In genomic region chr4:130045609-130046008, GRCm38 (mm10) we compare ENCODE assay signal across 8 mouse cellular contexts. TPM values are rescaled to one million over a fixed set of nuclear protein-coding genes. Genes with fewer than 3 reads are reported as not detected.
DNase-seq lines count a peak whose midpoint lies in the region; ATAC-seq and TF ChIP-seq lines count a peak whose summit lies in the region.

No protein-coding gene starts in this region.

- 0 out of 2 replicates have a peak overlapping the region, but pooled peaks have one; percentile 0 for H3K4me2 ChIP-seq in heart, embryonic 11.5 days
- H3K4me2 ChIP-seq in limb, embryonic 11.5 days (ENCODE audit: low read depth, severe bottlenecking), result peak overlapping the region; percentile 11; the same call in 1 of the 2 replicates
- no peak overlapping the region for H3K4me2 ChIP-seq in forebrain, embryonic 15.5 days (replicated peaks)

- peak overlapping the region; percentile 1; the same call in 1 of the 2 replicates for H3K27ac ChIP-seq in heart, embryonic 11.5 days (ENCODE audit: low read depth, low read length)
- H3K27ac ChIP-seq in limb, embryonic 11.5 days (replicated peaks; ENCODE audit: low read depth, low read length), result peak overlapping the region; percentile 63
- H3K27ac ChIP-seq in cerebellum, adult 2 months (ENCODE audit: insufficient read depth, low read length), result no peak overlapping the region
- H3K27ac ChIP-seq in forebrain, embryonic 15.5 days (replicated peaks), result no peak overlapping the region; the same call in 1 of the 2 replicates

- ATAC-seq in heart, embryonic 11.5 days (replicated peaks; ENCODE audit: insufficient number of reproducible peaks, low FRiP score, low TSS enrichment), result no peak
- ATAC-seq in limb, embryonic 11.5 days (ENCODE audit: insufficient number of reproducible peaks, low FRiP score, low TSS enrichment, low read depth), result no peak
- ATAC-seq in forebrain, embryonic 15.5 days (replicated peaks), result no peak

- DNase-seq in B cell, adult 2 months, result peak; percentile 55 to 59
- DNase-seq in ZHBTc4 (ENCODE audit: low read depth, low spot score), result peak; percentile 42
- DNase-seq in limb, embryonic 11.5 days (ENCODE audit: low spot score), result peak; percentile 69
- peak; percentile 79 for DNase-seq in naive thymus-derived CD4-positive, alpha-beta T cell, adult 2 months (ENCODE audit: low read depth)
- DNase-seq in cerebellum, adult 2 months, result no peak
- DNase-seq in right cerebral cortex, postnatal 14 days, result no peak

- H3K27me3 ChIP-seq in heart, embryonic 11.5 days (ENCODE audit: control insufficient read depth, insufficient read depth, low read length), result 0 out of 2 replicates have a peak, but pooled peaks cover 3% of the 10 kb centered on the region
- H3K27me3 ChIP-seq in limb, embryonic 11.5 days (ENCODE audit: control insufficient read depth, insufficient read depth, low read length), result no peaks in the 10 kb centered on the region
- no peaks in the 10 kb centered on the region for H3K27me3 ChIP-seq in cerebellum, adult 2 months (ENCODE audit: control insufficient read depth, insufficient read depth, low read length)
- H3K27me3 ChIP-seq in forebrain, embryonic 15.5 days, result no peaks in the 10 kb centered on the region

- H3K9ac ChIP-seq in heart, embryonic 11.5 days (ENCODE audit: low read depth, low read length), result no peak overlapping the region
- H3K9ac ChIP-seq in limb, embryonic 11.5 days (ENCODE audit: low read length), result 0 out of 2 replicates have a peak overlapping the region, but pooled peaks have one; percentile 28
- H3K9ac ChIP-seq in forebrain, embryonic 15.5 days (replicated peaks), result no peak overlapping the region

- H3K36me3 ChIP-seq in heart, embryonic 11.5 days (ENCODE audit: control insufficient read depth, insufficient read depth, low read length), result no peaks in the 10 kb centered on the region
- no peaks in the 10 kb centered on the region for H3K36me3 ChIP-seq in limb, embryonic 11.5 days (ENCODE audit: control insufficient read depth, insufficient read depth, low read length)
- no peaks in the 10 kb centered on the region for H3K36me3 ChIP-seq in forebrain, embryonic 15.5 days

- peaks cover 30% of the 10 kb centered on the region for H3K4me1 ChIP-seq in heart, embryonic 11.5 days (ENCODE audit: control insufficient read depth, insufficient read depth, low read length)
- H3K4me1 ChIP-seq in limb, embryonic 11.5 days (ENCODE audit: control insufficient read depth, insufficient read depth, low read length), result peaks cover 45% of the 10 kb centered on the region
- H3K4me1 ChIP-seq in cerebellum, adult 2 months (ENCODE audit: control insufficient read depth, insufficient read depth, low read length), result 0 out of 2 replicates have a peak, but pooled peaks cover 10% of the 10 kb centered on the region
- H3K4me1 ChIP-seq in forebrain, embryonic 15.5 days, result peaks cover 35% of the 10 kb centered on the region

- WGBS in heart, embryonic 11.5 days (ENCODE audit: insufficient replicate concordance), result 11% methylated on average over 14 of the region's 14 CpGs
- WGBS in limb, embryonic 11.5 days, result 14% methylated on average over 14 of the region's 14 CpGs
- WGBS in cerebellum, adult 2 months, result 80% methylated on average over 14 of the region's 14 CpGs
- WGBS in forebrain, embryonic 15.5 days, result 26% methylated on average over 14 of the region's 14 CpGs

- TF ChIP-seq CTCF in cerebellum, adult 2 months (IDR thresholded peaks at IDR 0.05; ENCODE audit: borderline replicate concordance, insufficient read depth, low read depth, low read length), result no peak

- no peaks in the 10 kb centered on the region for H3K9me3 ChIP-seq in heart, embryonic 11.5 days (replicated peaks; ENCODE audit: control insufficient read depth, low read length)
- H3K9me3 ChIP-seq in limb, embryonic 11.5 days (ENCODE audit: control insufficient read depth, low read length), result no peaks in the 10 kb centered on the region
- H3K9me3 ChIP-seq in forebrain, embryonic 15.5 days, result no peaks in the 10 kb centered on the region

- H3K4me3 ChIP-seq in heart, embryonic 11.5 days (ENCODE audit: low read depth, low read length), result no peak overlapping the region
- no peak overlapping the region for H3K4me3 ChIP-seq in limb, embryonic 11.5 days (ENCODE audit: low read depth, low read length)
- H3K4me3 ChIP-seq in cerebellum, adult 2 months (replicated peaks; ENCODE audit: insufficient read depth, low read depth, low read length), result no peak overlapping the region
- no peak overlapping the region for H3K4me3 ChIP-seq in forebrain, embryonic 15.5 days

- TF ChIP-seq POLR2A in cerebellum, adult 2 months (IDR thresholded peaks at IDR 0.05; ENCODE audit: borderline replicate concordance, insufficient read depth, low read length), result no peak

RNA-seq across cellular contexts. Expression of gene Col16a1, which starts 2.0 kb away (rescaled TPM):
- polyA plus RNA-seq in heart, embryonic 11.5 days (2014; fragmentation: Nextera tagmentation; extraction: Ambion mirVana), result 15.4 and 15.9 TPM in 2 replicates
- polyA plus RNA-seq in limb, embryonic 11.5 days (2014; fragmentation: Nextera tagmentation; extraction: Ambion mirVana), result 8.1 and 8.2 TPM in 2 replicates
- 36.4 and 44.3 TPM in 2 replicates for polyA plus RNA-seq in cerebellum, adult 2 months (2012; rRNA removed)
- 4.6 and 5.1 TPM in 2 replicates for polyA plus RNA-seq in forebrain, embryonic 15.5 days (2015; fragmentation: Nextera tagmentation; extraction: Ambion mirVana)

RNA-seq across cellular contexts. Expression of gene Pef1, which starts 56.7 kb away (rescaled TPM):
- polyA plus RNA-seq in heart, embryonic 11.5 days (2014; fragmentation: Nextera tagmentation; extraction: Ambion mirVana), result 58.0 and 65.2 TPM in 2 replicates
- polyA plus RNA-seq in limb, embryonic 11.5 days (2014; fragmentation: Nextera tagmentation; extraction: Ambion mirVana), result 69.0 and 76.5 TPM in 2 replicates
- polyA plus RNA-seq in cerebellum, adult 2 months (2012; rRNA removed), result 89.3 and 90.2 TPM in 2 replicates
- polyA plus RNA-seq in forebrain, embryonic 15.5 days (2015; fragmentation: Nextera tagmentation; extraction: Ambion mirVana), result 68.1 and 70.3 TPM in 2 replicates

Comparison
In these comparisons a context has a peak if more than half of its experiments do, and no peak if none do; other contexts are left out.
1. DNase-seq: peak in B cell, adult 2 months (2 of 2), ZHBTc4 (single experiment), limb, embryonic 11.5 days (single experiment) and naive thymus-derived CD4-positive, alpha-beta T cell, adult 2 months (single experiment); none in cerebellum, adult 2 months (0 of 2) and right cerebral cortex, postnatal 14 days (single experiment).
2. H3K27ac ChIP-seq: peak in heart, embryonic 11.5 days (single experiment) and limb, embryonic 11.5 days (single experiment); none in cerebellum, adult 2 months (single experiment) and forebrain, embryonic 15.5 days (single experiment).